8 mouse cellular contexts compared by ENCODE assay signal in genomic region chr6:91617685-91618084, GRCm38 (mm10).
DNase-seq lines count a peak whose midpoint lies in the region; ATAC-seq lines count a peak whose summit lies in the region.

No protein-coding gene starts in this region.

- peak overlapping the region; percentile 93 for H3K27ac ChIP-seq in hindbrain, embryonic 10.5 days
- H3K27ac ChIP-seq in lung, embryonic 15.5 days = peak overlapping the region; percentile 78
- peak overlapping the region; percentile 60; the same call in 1 of the 2 replicates for H3K27ac ChIP-seq in stomach, embryonic 16.5 days (ENCODE audit: low read length)

- peak overlapping the region; percentile 70; the same call in 1 of the 2 replicates for H3K4me2 ChIP-seq in lung, embryonic 15.5 days
- H3K4me2 ChIP-seq in stomach, embryonic 16.5 days (ENCODE audit: low read depth, low read length) = peak overlapping the region; percentile 63

- 78% methylated on average over 10 of the region's 10 CpGs for WGBS in hindbrain, embryonic 10.5 days
- WGBS in lung, embryonic 15.5 days = 65% methylated on average over 10 of the region's 10 CpGs
- WGBS in stomach, embryonic 16.5 days = 75% methylated on average over 10 of the region's 10 CpGs

- no peaks in the 10 kb centered on the region for H3K36me3 ChIP-seq in hindbrain, embryonic 10.5 days
- H3K36me3 ChIP-seq in lung, embryonic 15.5 days = no peaks in the 10 kb centered on the region
- no peaks in the 10 kb centered on the region for H3K36me3 ChIP-seq in stomach, embryonic 16.5 days (ENCODE audit: control insufficient read depth, insufficient read depth, low read length)

- H3K27me3 ChIP-seq in hindbrain, embryonic 10.5 days (ENCODE audit: insufficient read depth, poor library complexity, severe bottlenecking) = no peaks in the 10 kb centered on the region
- H3K27me3 ChIP-seq in lung, embryonic 15.5 days = no peaks in the 10 kb centered on the region
- H3K27me3 ChIP-seq in stomach, embryonic 16.5 days (ENCODE audit: control insufficient read depth, insufficient read depth, low read length) = no peaks in the 10 kb centered on the region

- ATAC-seq in lung, embryonic 15.5 days (ENCODE audit: borderline replicate concordance, extremely low read depth, low FRiP score, low TSS enrichment) = peak; percentile 3; the same call in 1 of the 2 replicates
- no peak for ATAC-seq in stomach, embryonic 16.5 days (ENCODE audit: insufficient read depth, low FRiP score)

- intact Hi-C loops in heart, postnatal 36 days (cut with DNase I) = no loop called here

- H3K4me1 ChIP-seq in hindbrain, embryonic 10.5 days (replicated peaks) = peaks cover 36% of the 10 kb centered on the region
- H3K4me1 ChIP-seq in lung, embryonic 15.5 days = peaks cover 17% of the 10 kb centered on the region
- peaks cover 12% of the 10 kb centered on the region for H3K4me1 ChIP-seq in stomach, embryonic 16.5 days (ENCODE audit: control insufficient read depth, insufficient read depth, low read length)

- no peak overlapping the region for H3K9ac ChIP-seq in lung, embryonic 15.5 days
- peak overlapping the region; percentile 56 for H3K9ac ChIP-seq in stomach, embryonic 16.5 days (ENCODE audit: low read length)

- peak overlapping the region; percentile 49 for H3K4me3 ChIP-seq in hindbrain, embryonic 10.5 days
- no peak overlapping the region for H3K4me3 ChIP-seq in lung, embryonic 15.5 days
- H3K4me3 ChIP-seq in stomach, embryonic 16.5 days (replicated peaks; ENCODE audit: low read length) = 0 out of 2 replicates have a peak overlapping the region, but pooled peaks have one; percentile 15

- DNase-seq in lung, adult 18-20 months = peak; percentile 41 to 42
- DNase-seq in lung, postnatal 10 days = no peak
- no peak for DNase-seq in hindbrain, embryonic 10.5 days (ENCODE audit: low spot score)
- DNase-seq in ovary, postnatal 36 days (ENCODE audit: low spot score) = no peak
- no peak for DNase-seq in kidney, postnatal 14 days
- no peak for DNase-seq in heart, postnatal 36 days

- H3K9me3 ChIP-seq in hindbrain, embryonic 10.5 days = peaks cover 2% of the 10 kb centered on the region; the same call in 1 of the 2 replicates
- H3K9me3 ChIP-seq in lung, embryonic 15.5 days = no peaks in the 10 kb centered on the region
- H3K9me3 ChIP-seq in stomach, embryonic 16.5 days (replicated peaks; ENCODE audit: control insufficient read depth, low read length) = no peaks in the 10 kb centered on the region

Comparison
In these comparisons a context has a peak if more than half of its experiments do, and no peak if none do; other contexts are left out.
1. DNase-seq: peak in lung, adult 18-20 months (2 of 2); none in lung, postnatal 10 days (single experiment), hindbrain, embryonic 10.5 days (single experiment), ovary, postnatal 36 days (single experiment), kidney, postnatal 14 days (single experiment) and heart, postnatal 36 days (0 of 2).
2. Peak in every context shown above with its lines, with median percentiles within 50 percentile points of each other: H3K27ac ChIP-seq.